Mouse (Mus musculus): ENCODE data around the gene Emc10. TPM values are rescaled to one million over a fixed set of nuclear protein-coding genes. Genes with fewer than 3 reads are reported as not detected.

Gene Emc10
- total RNA-seq, 2 experiments from 2014 or later: 42.0 to 63.1 TPM

GRCm38 (mm10) chr7:44486927-44487575, 9.3 kb downstream of the Emc10 start:
- no peak for ATAC-seq (replicated peaks; ENCODE audit: poor library complexity, severe bottlenecking)

DNA sequence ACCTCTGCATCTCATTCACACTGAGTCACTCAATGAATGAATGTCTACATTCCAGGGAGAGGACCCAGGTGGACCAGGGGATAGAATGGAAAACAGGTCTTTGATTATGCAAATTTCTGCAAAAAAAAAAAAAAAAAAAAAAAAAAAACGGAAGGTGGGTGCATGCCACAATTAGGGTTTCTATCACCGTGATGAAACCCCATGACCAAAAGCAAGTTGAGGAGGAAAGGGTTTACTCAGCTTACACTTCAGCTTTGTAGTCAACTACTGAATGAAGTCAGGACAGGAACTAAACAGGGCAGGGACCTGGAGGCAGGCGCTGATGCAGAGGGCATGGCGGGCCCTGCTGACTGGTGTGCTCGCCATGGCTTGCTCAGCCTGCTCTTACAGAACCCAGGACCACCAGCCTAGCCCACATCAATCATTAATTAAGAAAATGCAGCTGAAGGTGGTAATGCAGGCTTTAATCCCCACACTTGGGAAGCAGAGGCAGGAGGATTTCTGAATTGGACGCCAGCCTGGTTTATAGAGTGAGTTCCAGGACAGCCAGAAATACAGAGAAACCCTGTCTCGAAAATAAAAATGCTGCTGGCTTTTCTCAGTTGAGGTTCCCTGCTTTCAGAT, 10.6 kb downstream of the Emc10 start:
- ATAC-seq (replicated peaks; ENCODE audit: poor library complexity, severe bottlenecking): no peak

- ATAC-seq (replicated peaks; ENCODE audit: poor library complexity, severe bottlenecking): peak; percentile 90
Observed at GRCm38 (mm10) chr7:44484841-44485571, 11.3 kb downstream of the Emc10 start.

GRCm38 (mm10) chr7:44484109-44484508, 12.2 kb downstream of the Emc10 start:
- no peak for ATAC-seq (replicated peaks; ENCODE audit: poor library complexity, severe bottlenecking)

GRCm38 (mm10) chr7:44482836-44483435, 13.4 kb downstream of the Emc10 start:
- ATAC-seq (replicated peaks; ENCODE audit: poor library complexity, severe bottlenecking): no peak

- ATAC-seq (replicated peaks; ENCODE audit: poor library complexity, severe bottlenecking): no peak
Observed at GRCm38 (mm10) chr7:44475046-44475614, 21.2 kb downstream of the Emc10 start.

GRCm38 (mm10) chr7:44474419-44474818, 21.9 kb downstream of the Emc10 start:
- ATAC-seq (replicated peaks; ENCODE audit: poor library complexity, severe bottlenecking): no peak

GRCm38 (mm10) chr7:44472961-44473646, 23.2 kb downstream of the Emc10 start:
- ATAC-seq (replicated peaks; ENCODE audit: poor library complexity, severe bottlenecking): no peak

- ATAC-seq (replicated peaks; ENCODE audit: poor library complexity, severe bottlenecking): no peak
Observed at GRCm38 (mm10) chr7:44472558-44472885, 23.8 kb downstream of the Emc10 start.

DNA sequence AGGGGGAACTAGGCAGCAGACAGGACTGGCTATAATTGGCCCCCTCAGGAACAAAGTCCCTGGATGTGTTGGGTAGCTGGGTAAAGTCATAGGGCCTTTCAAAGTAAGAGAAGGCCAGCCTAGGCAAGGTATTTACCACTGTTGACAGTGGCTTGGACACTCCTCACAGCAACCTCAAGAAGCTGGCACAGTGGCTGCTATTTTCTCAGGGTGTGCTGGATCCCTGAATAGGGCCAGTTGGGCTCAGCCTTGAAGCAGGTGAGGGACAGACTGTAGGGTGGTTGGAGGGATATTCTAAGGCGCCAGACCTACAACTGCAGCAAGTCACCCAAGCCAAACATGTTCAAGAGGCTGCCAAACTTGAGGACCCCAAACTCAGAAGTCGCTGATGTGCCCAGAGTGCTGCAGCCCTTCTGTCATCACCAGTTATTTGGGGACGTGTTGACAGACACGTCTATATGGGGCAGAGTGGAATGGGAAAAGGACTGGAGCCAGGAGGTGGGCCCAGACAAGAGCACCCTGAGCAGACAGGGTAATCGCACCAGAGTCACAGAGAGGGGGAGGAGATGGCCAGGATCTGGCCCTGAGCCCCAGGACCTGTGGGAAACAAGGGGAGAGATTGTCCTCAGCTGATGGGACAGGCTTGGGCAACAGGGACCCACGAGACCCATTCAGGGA, 24.3 kb downstream of the Emc10 start:
- ATAC-seq (replicated peaks; ENCODE audit: poor library complexity, severe bottlenecking): no peak

- ATAC-seq (replicated peaks; ENCODE audit: poor library complexity, severe bottlenecking): no peak
Observed at GRCm38 (mm10) chr7:44470696-44471612, 25.4 kb downstream of the Emc10 start.

DNA sequence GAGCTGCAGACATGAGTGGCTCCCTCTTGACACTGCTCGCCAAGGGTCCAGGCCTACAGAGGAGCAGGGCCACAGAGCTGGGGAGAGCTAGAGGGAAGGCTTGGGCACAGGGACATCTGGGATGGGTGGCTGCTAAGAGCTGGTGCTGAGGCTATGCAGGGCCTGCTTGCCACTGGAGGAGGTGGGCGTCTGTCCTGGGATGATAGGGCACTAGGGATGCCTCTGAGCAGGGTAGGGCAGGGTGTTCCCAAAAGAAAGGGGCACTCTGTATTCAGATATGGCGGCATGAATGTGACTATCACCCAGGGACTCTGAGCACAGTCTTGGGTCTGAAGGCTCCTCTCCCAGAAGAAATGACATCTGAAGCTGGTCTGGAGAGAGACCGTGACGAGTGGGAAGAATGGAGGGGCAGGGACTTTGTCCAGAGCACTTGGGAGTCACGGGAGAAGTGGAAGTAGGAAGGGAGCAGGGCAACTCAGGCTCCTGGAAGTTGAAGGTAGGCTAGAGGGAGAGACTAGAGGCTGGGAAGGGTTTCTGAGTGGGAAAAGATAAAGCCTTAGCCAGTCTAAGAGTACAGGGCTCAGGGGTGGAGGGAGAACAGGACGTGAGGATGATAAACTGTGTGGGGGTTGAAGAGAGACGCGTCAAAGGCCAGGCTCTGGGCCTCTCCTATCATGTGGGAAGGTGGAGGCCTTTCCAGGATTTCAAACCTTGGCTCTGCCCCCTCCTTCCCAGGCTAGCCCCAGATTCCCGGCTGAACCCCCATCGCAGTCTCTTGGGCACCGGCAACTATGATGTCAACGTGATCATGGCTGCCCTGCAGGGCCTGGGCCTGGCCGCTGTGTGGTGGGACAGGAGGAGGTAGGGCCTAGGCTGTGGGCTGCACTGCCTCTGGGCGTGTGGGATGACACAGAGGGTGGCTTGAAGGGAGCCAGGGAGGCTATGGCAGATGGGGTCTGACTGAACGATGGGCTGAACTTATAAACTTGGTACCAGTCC, 26.4 kb downstream of the Emc10 start:
- ATAC-seq (replicated peaks; ENCODE audit: poor library complexity, severe bottlenecking): no peak

GRCm38 (mm10) chr7:44468644-44469285, 27.6 kb downstream of the Emc10 start:
- ATAC-seq (replicated peaks; ENCODE audit: poor library complexity, severe bottlenecking): no peak

- ATAC-seq (replicated peaks; ENCODE audit: poor library complexity, severe bottlenecking): peak; percentile 92
Observed at GRCm38 (mm10) chr7:44467811-44468411, 28.4 kb downstream of the Emc10 start, which contains the start of gene Josd2. TSS of gene Josd2 (plus strand) at chr7:44467980.

DNA sequence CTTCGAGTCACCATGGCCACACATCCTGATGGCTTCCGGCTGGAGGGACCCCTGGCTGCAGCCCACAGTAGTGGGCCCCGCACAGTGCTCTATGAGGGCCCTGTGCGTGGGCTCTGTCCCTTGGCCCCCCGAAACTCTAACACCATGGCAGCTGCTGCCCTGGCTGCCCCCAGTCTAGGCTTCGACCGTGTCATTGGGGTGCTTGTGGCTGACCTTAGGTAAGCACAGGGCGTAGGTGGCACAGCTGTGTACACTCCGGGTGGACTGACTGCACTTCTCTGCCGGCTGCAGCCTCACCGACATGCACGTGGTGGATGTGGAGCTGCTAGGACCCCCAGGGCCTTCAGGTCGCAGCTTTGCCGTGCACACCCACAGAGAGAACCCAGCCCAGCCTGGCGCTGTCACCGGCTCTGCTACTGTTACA, 29.4 kb downstream of the Emc10 start:
- no peak for ATAC-seq (replicated peaks; ENCODE audit: poor library complexity, severe bottlenecking)

Data from granulocyte monocyte progenitor cell, adult 5-6 weeks (primary cell).